Mouse (Mus musculus) left cerebral cortex, adult 2 months (tissue): ENCODE results near the gene Coq8a. TPM values are rescaled to one million over a fixed set of nuclear protein-coding genes. Genes with fewer than 3 reads are reported as not detected.

Experiments used
- DNase-seq, 2 experiments: peaks; one replicate each; pipeline ENCODE4 v3.0.0; 2021 to 2022; ENCODE audit warnings: low spot score in 2 of 2, mixed read lengths in 1 of 2; ENCODE audit errors: extremely low spot score in 1 of 2
- H3K27ac ChIP-seq: fragments of 200-600 bp; 2 replicates; pipeline ENCODE4 v1.8.1; 2022
- H3K4me3 ChIP-seq: fragments of 200-600 bp; 2 replicates; pipeline ENCODE4 v1.8.1; 2022
- CTCF ChIP-seq: fragments of 200-600 bp; IDR thresholded peaks from 2 replicates; pipeline ENCODE4 v1.8.1; 2022; ENCODE audit warnings: antibody characterized with exemption, mild to moderate bottlenecking, moderate library complexity
- intact Hi-C: fragments of 180-260 bp; cut with DNase I; formaldehyde crosslinking; loops from one replicate; pipeline ENCODE4 v1.15.1; 2025
- total RNA-seq, 2 experiments: library from RNA; stranded (reverse); gene quantifications; 2 replicates each; pipeline ENCODE4 v1.2.3; 2021

The Coq8a gene
- total RNA-seq, 2 experiments from 2014 or later: 44.0 to 50.0 TPM

DNA sequence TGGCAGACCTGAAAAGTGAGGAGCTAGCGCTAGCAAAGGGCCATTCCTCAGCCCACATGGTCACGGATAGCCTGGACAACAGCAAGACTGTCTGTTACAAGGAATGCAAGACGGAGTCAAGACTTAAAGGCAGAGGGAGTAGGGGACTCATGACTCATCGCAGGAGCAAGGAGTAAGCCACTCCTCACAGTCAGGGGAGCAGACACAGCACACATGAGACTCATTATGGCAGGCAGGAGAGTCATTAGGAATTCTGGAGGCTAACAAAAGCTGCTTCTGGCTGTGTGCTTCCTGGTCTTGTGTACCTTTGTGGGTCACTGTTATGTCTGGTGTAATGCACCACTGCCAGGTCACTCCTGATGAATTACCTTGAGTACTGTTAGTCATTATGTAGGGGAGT is 60.2 kb downstream of the Coq8a start:
- H3K4me3 ChIP-seq: no peak overlapping the region
- DNase-seq: no peak
- intact Hi-C loops: no loop called here
- no peak overlapping the region for H3K27ac ChIP-seq
- no peak for TF ChIP-seq CTCF

DNA sequence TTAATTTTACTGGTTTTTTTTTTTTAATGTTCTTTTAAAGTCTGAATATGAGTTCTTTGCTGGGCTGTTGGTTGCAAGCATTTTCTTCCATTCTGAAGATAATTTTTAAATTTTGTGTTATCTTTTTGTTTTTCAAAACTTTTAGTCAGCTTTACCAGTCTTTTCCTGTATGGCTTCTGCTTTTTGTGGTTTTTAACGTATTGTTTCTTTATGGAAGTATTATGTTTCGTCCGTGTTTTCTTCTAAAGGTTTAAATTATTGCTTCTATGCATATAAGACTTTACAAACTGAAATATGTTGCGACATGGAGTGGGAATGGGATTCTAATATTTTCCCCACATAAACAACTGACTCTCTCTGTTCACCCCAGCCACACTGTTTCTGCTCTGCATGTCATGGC is 67.2 kb downstream of the Coq8a start:
- no peak for TF ChIP-seq CTCF
- no peak for DNase-seq
- intact Hi-C loops: no loop called here

DNA sequence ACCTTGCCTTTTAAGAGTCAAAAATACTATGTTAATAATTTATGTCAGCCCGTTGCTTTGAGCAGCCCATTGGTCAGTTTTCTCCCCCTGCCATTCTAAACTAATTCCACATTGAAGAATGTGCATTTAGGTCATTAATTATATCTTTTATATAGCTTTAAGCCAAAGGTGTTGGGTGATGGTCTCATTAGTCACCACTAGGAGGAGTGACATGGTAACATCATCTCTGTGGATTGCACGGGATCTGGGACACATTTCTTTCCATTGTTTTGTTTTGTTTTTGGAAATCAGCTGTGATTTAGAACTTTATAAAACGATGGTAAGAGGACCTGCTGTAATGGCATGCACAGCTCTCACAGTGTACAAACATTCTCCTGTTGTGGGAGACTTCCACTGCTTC is 68.0 kb downstream of the Coq8a start:
- DNase-seq: no peak
- Histone ChIP-seq H3K4me3 (no peak overlapping the region), H3K27ac (no peak overlapping the region)
- peak; percentile 27 for TF ChIP-seq CTCF
- intact Hi-C loops: no loop called here

More for the DNA sequence above, 67.2 kb downstream of the Coq8a start:
- no peak overlapping the region for H3K27ac ChIP-seq
- no peak overlapping the region for H3K4me3 ChIP-seq

DNA sequence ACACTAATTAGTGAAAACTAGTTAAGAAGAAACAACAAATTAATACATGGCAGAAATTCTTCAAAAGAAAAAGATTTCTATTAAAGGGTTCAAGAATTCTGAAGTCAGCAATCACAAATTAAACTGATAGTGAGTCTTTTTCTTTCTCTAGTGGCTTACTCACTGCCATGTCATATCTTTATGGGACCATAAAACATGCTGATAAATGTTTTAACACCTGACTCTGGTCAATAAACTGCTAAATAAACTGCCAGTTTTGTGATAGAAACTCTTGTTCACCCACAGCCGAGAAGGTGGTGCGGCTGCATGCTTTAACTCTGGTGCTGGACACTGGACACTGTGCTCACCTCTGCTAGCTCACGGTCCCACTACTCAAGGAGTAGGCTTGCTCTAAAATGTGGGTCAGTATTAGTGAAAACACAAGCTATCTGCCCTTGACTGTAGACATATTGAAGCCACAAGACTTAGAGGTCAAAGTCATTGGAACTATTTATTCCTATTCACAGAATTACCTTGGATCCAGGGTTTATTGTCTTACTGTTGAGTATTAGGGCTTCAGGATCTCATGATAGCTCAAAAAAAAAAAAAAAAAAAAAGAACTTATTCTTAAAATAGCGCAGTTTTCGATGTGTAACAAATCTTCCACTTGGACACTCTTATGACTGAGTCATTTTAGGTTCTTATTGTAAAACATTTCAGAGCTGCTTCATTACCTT is 71.2 kb downstream of the Coq8a start:
- TF ChIP-seq CTCF: no peak
- intact Hi-C loops: no loop called here
- H3K27ac ChIP-seq: no peak overlapping the region
- DNase-seq: no peak
- H3K4me3 ChIP-seq: no peak overlapping the region

DNA sequence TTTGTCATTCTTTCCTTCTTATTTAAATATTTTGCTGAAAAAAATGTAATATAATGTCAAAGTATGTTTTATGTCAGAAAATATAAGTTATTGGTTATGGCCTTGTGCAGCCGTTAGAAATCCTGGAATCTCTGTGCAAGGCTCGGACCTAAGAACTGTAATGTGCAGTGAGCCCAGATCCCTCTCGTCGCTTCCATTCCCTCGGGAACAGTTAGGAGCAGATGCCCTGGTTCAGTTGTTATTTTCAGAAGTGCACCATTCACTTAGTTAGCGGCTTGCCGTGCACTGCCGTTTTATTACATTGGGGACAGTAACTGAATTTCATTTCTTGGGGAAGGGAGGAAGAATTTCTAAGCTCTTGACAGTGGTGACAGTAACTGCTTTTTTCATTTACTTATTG is 81.2 kb downstream of the Coq8a start:
- H3K27ac ChIP-seq: no peak overlapping the region
- DNase-seq: no peak
- TF ChIP-seq CTCF: no peak
- intact Hi-C loops: no loop called here
- H3K4me3 ChIP-seq: no peak overlapping the region

DNA sequence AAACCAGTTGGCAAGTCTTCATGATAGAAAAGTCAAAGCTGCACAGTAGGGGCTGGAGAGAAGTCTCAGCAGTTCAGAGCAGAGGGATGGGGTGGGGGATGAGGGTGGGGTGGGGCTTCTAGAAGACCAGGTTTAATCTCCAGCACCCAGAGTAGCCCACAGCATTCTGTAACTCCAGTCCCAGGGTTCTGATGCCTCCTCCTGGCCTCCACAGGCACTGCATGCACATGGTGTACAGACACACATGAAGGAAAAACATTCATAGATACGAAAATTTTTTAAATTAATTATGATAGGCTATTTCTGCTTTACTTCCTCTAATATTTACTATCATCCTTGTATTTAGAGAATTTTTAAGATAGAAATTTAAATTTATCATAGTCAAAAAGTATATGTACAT is 82.9 kb downstream of the Coq8a start:
- no peak for DNase-seq
- no peak overlapping the region for H3K27ac ChIP-seq
- intact Hi-C loops: no loop called here
- no peak overlapping the region for H3K4me3 ChIP-seq
- peak; percentile 48 for TF ChIP-seq CTCF

Other genes with a start within 250 kb of the Coq8a start
- 100 to 1,000 TPM; 261 TPM for gene Cdc42bpa, start 239.1 kb downstream of the Coq8a start, total RNA-seq
- gene Psen2, start 63.8 kb upstream of the Coq8a start, total RNA-seq: 10 to 100 TPM; 16.8 to 17.5 TPM
- gene Itpkb, start 130.9 kb upstream of the Coq8a start, total RNA-seq: 10 to 100 TPM; 17.9 to 18.2 TPM